Mouse (Mus musculus) adrenal gland, postnatal 10 days (tissue): ENCODE measurements around the gene Mus81. TPM values are rescaled to one million over a fixed set of nuclear protein-coding genes. Genes with fewer than 3 reads are reported as not detected.
"Not testable (repeated sequence)": the region's sequence is repeated elsewhere in the genome, so short reads cannot be mapped to it uniquely, and the experiment has no call there.

ENCODE experiments used
- DNase-seq: peaks from one replicate; pipeline ENCODE4 v3.0.0; 2021; ENCODE audit warnings: mixed read lengths
- long read RNA-seq, 2 experiments: library from polyadenylated mRNA; stranded (forward); transcript quantifications; one replicate each; pipeline ENCODE4 v2.0.0; 2021
- total RNA-seq, 2 experiments: library from RNA; stranded (reverse); gene quantifications; 2 replicates each; pipeline ENCODE4 v1.2.3; 2021

The Mus81 gene
- 10 to 100 TPM; 25.2 to 27.4 TPM for total RNA-seq
- long read RNA-seq, experiment 1, transcript Mus81-202 (16 exons, 2,067 nt), result major isoform, 28 of 40 reads
- long read RNA-seq, experiment 1, partial matches to known transcripts, result 5 of 40 reads
- long read RNA-seq, experiment 1, other reads (novel, unspliced or antisense), result 4 of 40 reads
- long read RNA-seq, experiment 2, transcript Mus81-202 (16 exons, 2,067 nt), result major isoform, 21 of 29 reads
- long read RNA-seq, experiment 2, partial matches to known transcripts, result 2 of 29 reads
- long read RNA-seq, experiment 2, other reads (novel, unspliced or antisense), result 5 of 29 reads

- DNase-seq, result peak; percentile 98
Observed at GRCm38 (mm10) chr19:5487768-5488550, at the start of gene Mus81. TSS of gene Mus81 (minus strand) at chr19:5488402.

DNA sequence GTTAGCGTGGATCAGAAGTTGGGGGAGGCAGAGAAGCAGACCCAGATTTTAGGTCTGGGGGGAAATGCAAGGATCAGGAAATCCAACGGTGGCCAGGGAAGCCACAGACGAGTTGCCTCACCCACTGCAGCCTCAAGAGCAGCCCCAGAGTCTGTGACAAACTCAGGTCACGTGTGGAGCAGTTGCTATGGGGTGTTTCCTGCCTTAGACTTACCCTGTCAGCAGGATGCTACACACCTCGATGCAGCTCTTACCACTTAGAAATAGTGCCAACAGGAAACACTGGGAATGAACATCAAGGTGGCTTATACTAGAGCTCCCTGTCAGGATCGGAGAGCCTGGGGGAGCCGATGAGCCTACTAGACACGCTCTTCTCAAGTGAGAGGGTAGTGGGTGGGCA, 44.3 kb upstream of the Mus81 start:
- no peak for DNase-seq

GRCm38 (mm10) chr19:5530138-5530524, 41.9 kb upstream of the Mus81 start:
- DNase-seq, result no peak

DNA sequence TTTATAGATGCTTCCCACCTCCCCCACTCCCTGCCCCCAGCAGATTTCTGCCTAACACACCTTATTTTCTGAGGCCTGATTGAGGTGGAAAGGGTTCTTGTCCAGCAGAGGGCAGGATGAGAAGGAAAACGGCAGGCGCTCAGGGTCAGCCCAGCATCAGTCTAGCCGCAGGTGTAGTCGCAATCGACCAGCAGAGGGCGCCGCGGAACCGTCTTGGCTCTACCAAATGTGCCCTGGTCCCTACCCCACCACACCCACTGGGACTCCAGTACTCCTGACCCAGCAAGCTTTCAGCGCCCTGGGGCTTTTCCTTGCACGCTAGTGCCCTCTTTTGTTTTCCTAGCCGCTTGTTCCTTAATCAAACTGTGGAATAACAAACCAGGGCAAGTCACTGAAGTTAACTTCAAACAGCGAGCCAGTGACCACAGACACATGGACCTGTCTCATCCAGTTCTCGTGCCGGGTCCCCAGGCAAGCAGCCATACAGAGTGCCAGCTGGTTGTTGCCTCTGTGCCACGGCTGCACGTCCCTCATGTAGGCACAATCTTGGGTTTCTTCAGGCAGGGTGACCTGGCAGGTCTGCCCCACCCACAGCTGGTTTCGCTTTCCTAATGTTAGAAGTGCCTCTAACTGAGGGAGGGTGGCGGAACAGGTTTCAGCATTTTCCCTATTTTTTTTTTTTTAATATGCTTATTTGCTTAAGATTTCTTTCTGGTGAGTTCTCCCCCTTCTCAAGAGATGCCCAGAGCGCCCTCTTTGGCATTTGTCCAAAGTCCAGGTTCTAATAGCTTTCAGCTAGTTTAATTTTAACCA, 41.3 kb upstream of the Mus81 start:
- peak; percentile 99 for DNase-seq

GRCm38 (mm10) chr19:5525204-5525603, 37.0 kb upstream of the Mus81 start:
- no peak for DNase-seq

GRCm38 (mm10) chr19:5518721-5519120, 30.5 kb upstream of the Mus81 start:
- no peak for DNase-seq

- DNase-seq, result no peak
Observed at GRCm38 (mm10) chr19:5516906-5517505, 28.8 kb upstream of the Mus81 start.

- no peak for DNase-seq
Observed at GRCm38 (mm10) chr19:5515840-5516777, 27.9 kb upstream of the Mus81 start.

DNA sequence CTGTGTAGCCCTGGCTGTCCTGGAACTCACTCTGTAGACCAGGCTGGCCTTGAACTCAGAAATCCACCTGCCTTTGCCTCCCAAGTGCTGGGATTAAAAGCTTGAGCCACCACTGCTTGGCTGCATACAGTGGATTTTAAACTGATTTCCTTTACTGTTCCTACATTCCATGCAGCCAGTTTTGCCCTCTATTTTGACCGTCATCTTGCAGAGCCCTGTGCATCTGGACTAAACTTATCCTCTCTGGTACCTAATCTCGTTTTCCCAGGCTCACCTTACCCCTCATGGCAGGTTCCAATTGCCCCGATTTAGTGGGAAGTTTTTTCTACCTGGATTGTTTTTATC, 24.8 kb upstream of the Mus81 start:
- no peak for DNase-seq

DNA sequence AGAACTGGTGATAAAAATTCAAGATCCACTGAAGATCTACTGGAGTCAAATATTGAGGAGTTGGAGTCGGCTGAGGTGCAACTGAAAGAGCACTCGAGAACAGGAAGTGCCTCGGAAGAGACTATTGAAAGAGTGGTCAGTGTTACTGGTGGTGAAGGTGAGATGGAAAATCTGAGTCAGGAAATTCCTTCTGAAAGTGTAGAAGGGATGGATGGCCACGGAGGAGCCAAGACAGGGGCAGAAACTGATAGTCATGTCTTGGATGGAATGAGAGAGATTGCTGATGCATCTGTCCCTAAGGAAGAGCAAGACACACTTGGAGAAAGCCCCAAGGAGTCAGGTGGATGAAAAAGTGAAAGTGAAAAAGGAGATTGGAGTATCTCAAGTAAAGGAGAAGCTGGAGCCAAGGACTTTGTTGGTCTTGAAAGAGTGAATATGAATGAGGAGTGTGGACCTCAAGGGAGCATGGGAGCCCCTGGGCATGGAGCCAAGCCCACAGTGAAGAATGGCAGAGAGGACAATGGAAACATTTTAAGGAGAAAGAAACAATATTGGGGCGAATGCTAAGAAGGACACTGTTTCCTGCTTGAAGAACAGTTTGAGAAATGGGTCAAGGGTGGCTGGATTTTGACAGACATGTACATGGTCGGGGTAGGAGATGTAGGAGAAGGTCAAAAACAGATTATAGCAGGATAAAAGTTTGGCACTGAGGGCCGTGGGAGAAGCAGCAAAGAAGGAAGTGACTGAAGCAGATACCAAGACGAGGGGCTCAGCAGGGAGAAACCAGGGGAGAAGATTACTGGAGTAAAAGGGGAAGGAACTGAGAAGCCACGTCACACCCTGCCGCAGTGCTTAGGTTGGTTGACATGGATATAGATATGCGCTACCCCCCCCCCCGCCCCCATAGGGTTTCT, 24.1 kb upstream of the Mus81 start:
- no peak for DNase-seq

- DNase-seq, result no peak
Observed at GRCm38 (mm10) chr19:5511074-5511632, 23.0 kb upstream of the Mus81 start.

- peak; percentile 97 for DNase-seq
Observed at GRCm38 (mm10) chr19:5510031-5511026, 22.1 kb upstream of the Mus81 start, which contains the start of gene Snx32. TSS of gene Snx32 (minus strand) at chr19:5510538.

GRCm38 (mm10) chr19:5503687-5504086, 15.5 kb upstream of the Mus81 start, which contains the start of gene 1700020D05Rik:
TSS of gene 1700020D05Rik (minus strand) at chr19:5503787.
- DNase-seq, result no peak

GRCm38 (mm10) chr19:5500330-5500875, 12.2 kb upstream of the Mus81 start:
- DNase-seq, result no peak

DNA sequence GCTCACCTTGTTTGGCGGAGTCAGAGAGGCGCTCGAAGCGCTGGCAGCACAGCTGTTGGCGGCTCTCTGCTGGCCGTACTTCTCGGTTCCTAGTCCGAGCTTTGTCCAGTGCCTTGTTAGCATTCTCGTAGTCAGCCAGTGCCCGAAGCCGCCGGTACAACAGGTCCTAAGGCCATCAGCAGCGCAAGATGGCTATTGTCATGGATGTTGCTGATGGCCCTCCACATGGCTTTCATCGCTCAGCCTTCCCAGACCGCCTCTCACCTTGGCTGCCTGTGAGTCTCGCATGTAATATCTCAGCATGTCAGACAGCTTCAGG, 7.8 kb upstream of the Mus81 start:
- no peak for DNase-seq

DNA sequence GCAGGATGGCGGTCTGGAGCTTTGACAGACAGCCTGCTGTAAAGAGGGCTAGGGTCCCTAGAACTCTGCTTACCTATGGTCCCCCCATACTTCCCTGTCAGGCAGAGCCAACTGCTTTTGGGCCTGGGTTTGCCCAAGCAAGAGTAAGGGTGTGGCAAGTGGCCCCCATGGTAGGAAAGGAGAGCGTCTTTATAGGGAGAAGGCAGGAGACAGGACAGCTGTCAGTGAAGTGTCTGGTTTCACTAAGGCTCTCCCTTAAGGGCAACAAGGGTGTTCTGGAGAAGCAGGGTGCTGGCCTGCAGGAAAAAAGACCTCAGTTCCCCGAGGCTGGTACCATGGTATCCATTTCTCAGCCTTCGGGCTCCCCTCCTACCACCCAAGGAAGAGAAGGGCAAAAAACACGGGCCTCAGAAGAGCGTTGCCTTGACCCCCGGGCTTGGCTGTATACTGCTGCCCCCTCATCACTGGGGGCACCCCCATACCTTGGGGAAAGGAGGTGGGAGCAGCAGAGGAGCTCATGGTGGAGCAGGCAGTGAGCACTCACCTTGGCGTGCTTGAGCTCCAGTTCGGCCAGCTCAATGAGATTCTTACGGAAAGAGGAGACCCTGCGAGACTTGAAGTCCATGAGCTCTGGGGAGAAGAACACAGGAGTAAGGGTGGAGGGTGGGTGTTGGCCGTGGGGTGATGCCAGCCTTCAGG, 7.3 kb upstream of the Mus81 start:
- no peak for DNase-seq

DNA sequence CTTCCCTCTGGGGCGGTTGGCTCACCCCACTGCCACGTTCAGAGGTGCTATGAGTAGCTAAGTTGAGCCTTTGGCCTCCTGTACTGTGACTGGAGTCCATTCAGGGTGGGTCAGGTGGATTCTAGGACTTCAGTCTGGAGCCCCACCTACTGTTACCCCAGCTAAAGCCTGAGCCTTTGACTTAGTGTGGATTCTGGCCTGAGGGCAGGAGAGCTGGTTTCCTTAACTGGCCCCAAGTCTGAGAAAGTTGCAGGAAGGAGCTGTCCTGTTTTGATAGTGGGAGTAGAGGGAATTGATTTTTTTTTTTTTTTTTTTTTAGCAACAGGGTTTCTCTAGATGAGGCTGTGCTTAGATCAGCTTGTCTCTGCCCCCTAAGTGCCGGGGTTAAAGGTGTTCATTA, 6.1 kb upstream of the Mus81 start:
- no peak for DNase-seq

DNA sequence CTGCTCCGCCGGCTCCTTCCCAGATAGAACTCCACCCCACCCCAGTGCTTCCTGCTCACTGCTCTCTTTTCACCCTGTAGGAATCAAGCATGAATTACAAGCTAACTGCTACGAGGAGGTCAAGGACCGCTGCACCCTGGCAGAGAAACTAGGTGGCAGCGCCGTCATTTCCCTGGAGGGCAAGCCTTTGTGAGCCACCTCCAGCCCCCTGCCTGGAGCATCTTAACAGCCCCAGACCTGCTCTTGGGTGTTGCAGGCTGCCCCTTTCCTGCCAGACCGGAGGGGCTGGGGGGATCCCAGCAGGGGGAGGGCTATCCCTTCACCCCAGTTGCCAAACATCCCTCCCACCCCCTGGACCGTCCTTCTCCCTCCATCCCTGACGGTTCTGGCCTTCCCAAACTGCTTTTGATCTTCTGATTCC, 5.1 kb upstream of the Mus81 start:
- DNase-seq, result not testable (repeated sequence)
